Mouse (Mus musculus): ENCODE results near the gene Prom1. TPM values are rescaled to one million over a fixed set of nuclear protein-coding genes. Genes with fewer than 3 reads are reported as not detected.

The Prom1 gene
- total and polyA plus RNA-seq, 2 experiments from 2014 or later: 13.4 to 14.2 TPM

DNA sequence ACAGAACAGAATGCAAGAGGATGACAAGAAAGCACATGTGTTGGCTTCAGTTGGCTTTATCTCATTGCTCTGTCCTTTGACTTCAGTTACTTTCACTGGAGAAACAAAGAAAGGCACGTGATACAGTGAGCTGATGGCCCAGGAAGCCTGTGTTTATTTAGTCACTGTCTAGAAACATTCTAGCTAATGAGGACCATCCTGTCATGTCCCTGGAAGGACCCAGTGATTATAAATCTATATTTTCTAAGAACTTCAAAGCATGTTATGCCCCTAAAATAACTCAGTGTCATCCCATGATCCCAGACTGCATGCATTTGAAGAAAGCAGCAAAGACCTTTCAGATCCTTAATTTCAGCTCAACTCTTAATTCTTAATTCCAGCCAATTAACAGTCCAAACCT is 60.1 kb downstream of the Prom1 start:
- WGBS: 70% methylated on average over 1 of the region's 1 CpGs
- H3K27ac ChIP-seq (ENCODE audit: low read depth, low read length): no peak overlapping the region
- no peak overlapping the region for H3K4me2 ChIP-seq (ENCODE audit: low read depth, low read length, poor library complexity, severe bottlenecking)
- no peak for ATAC-seq (ENCODE audit: low FRiP score)
- H3K27me3 ChIP-seq (ENCODE audit: insufficient read depth, low read length): no peaks in the 10 kb centered on the region
- H3K36me3 ChIP-seq (ENCODE audit: insufficient read depth, low read length): no peaks in the 10 kb centered on the region; the same call in 1 of the 2 replicates
- no peak overlapping the region for H3K9ac ChIP-seq (replicated peaks; ENCODE audit: low read length, poor library complexity, severe bottlenecking)
- H3K4me3 ChIP-seq (ENCODE audit: low read depth, low read length): no peak overlapping the region
- no peak for DNase-seq (ENCODE audit: low spot score)
- H3K4me1 ChIP-seq (ENCODE audit: insufficient read depth, low read length): no peaks in the 10 kb centered on the region
- no peaks in the 10 kb centered on the region for H3K9me3 ChIP-seq (ENCODE audit: low read length)
- no peak for TF ChIP-seq CTCF (IDR thresholded peaks at IDR 0.05)

DNA sequence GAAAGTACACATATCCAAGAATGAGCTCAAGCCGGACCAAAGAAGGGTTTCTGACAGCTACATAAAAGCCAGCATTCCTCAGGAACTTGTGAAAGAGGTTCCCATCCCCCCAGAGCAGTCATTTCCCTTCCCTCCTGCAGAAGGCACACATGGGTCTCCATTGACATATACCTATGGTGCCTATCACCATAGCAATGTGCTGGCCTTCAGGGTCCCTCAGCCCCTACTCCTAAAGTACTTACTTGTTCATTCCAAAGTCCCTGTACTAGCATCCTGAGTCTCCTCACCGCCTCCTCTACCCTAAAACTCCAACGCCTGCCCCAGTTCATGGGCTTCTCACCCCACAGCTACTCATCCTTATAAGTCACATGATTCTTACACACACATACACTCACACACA is 60.8 kb downstream of the Prom1 start:
- no peaks in the 10 kb centered on the region; the same call in 1 of the 2 replicates for H3K36me3 ChIP-seq (ENCODE audit: insufficient read depth, low read length)
- no peak overlapping the region for H3K4me3 ChIP-seq (ENCODE audit: low read depth, low read length)
- no peaks in the 10 kb centered on the region for H3K9me3 ChIP-seq (ENCODE audit: low read length)
- no peak overlapping the region for H3K4me2 ChIP-seq (ENCODE audit: low read depth, low read length, poor library complexity, severe bottlenecking)
- no peak overlapping the region for H3K27ac ChIP-seq (ENCODE audit: low read depth, low read length)
- 73% methylated on average over 3 of the region's 3 CpGs for WGBS
- DNase-seq (ENCODE audit: low spot score) (no peak), ATAC-seq (ENCODE audit: low FRiP score) (no peak)
- no peaks in the 10 kb centered on the region for H3K27me3 ChIP-seq (ENCODE audit: insufficient read depth, low read length)
- no peak for TF ChIP-seq CTCF (IDR thresholded peaks at IDR 0.05)
- H3K4me1 ChIP-seq (ENCODE audit: insufficient read depth, low read length): no peaks in the 10 kb centered on the region
- no peak overlapping the region for H3K9ac ChIP-seq (replicated peaks; ENCODE audit: low read length, poor library complexity, severe bottlenecking)

- H3K9ac ChIP-seq (replicated peaks; ENCODE audit: low read length, poor library complexity, severe bottlenecking): no peak overlapping the region
- H3K4me3 ChIP-seq (ENCODE audit: low read depth, low read length): no peak overlapping the region
- no peak overlapping the region for H3K4me2 ChIP-seq (ENCODE audit: low read depth, low read length, poor library complexity, severe bottlenecking)
- H3K36me3 ChIP-seq (ENCODE audit: insufficient read depth, low read length): no peaks in the 10 kb centered on the region
- ATAC-seq (ENCODE audit: low FRiP score): no peak
- WGBS: 97% methylated on average over 9 of the region's 9 CpGs
- H3K27me3 ChIP-seq (ENCODE audit: insufficient read depth, low read length): no peaks in the 10 kb centered on the region
- DNase-seq (ENCODE audit: low spot score): no peak
- H3K27ac ChIP-seq (ENCODE audit: low read depth, low read length): no peak overlapping the region
- no peak for TF ChIP-seq CTCF (IDR thresholded peaks at IDR 0.05)
- H3K4me1 ChIP-seq (ENCODE audit: insufficient read depth, low read length): no peaks in the 10 kb centered on the region
- H3K9me3 ChIP-seq (ENCODE audit: low read length): no peaks in the 10 kb centered on the region
These were observed 103.4 kb downstream of the Prom1 start for GRCm38 (mm10) chr5:43998295-43998989.

DNA sequence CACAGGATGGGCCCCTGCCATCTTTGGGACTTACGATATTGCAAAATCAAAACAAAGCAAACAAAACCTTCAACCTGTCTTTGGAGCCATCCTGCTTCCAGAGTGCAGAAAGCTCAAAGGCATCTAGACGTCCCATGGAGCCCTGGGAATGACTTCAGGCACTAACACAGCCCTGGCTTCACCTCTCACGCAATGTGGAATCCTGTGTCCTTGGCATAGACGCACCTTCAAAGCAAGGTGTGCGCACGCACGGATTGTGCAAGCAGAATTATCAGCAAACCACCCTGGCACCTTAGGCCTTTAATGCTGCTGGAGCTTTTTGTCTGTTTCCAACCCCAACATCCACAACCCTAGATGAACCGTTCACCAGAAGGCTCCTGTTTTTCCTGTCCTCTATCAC is 104.2 kb downstream of the Prom1 start:
- H3K4me1 ChIP-seq (ENCODE audit: insufficient read depth, low read length): no peaks in the 10 kb centered on the region
- no peaks in the 10 kb centered on the region for H3K36me3 ChIP-seq (ENCODE audit: insufficient read depth, low read length)
- H3K27ac ChIP-seq (ENCODE audit: low read depth, low read length): no peak overlapping the region
- no peak for TF ChIP-seq CTCF (IDR thresholded peaks at IDR 0.05)
- no peak overlapping the region for H3K4me2 ChIP-seq (ENCODE audit: low read depth, low read length, poor library complexity, severe bottlenecking)
- no peak overlapping the region for H3K4me3 ChIP-seq (ENCODE audit: low read depth, low read length)
- DNase-seq (ENCODE audit: low spot score) (no peak), ATAC-seq (ENCODE audit: low FRiP score) (no peak)
- 93% methylated on average over 8 of the region's 8 CpGs for WGBS
- no peaks in the 10 kb centered on the region for H3K27me3 ChIP-seq (ENCODE audit: insufficient read depth, low read length)
- H3K9ac ChIP-seq (replicated peaks; ENCODE audit: low read length, poor library complexity, severe bottlenecking): no peak overlapping the region
- H3K9me3 ChIP-seq (ENCODE audit: low read length): no peaks in the 10 kb centered on the region

DNA sequence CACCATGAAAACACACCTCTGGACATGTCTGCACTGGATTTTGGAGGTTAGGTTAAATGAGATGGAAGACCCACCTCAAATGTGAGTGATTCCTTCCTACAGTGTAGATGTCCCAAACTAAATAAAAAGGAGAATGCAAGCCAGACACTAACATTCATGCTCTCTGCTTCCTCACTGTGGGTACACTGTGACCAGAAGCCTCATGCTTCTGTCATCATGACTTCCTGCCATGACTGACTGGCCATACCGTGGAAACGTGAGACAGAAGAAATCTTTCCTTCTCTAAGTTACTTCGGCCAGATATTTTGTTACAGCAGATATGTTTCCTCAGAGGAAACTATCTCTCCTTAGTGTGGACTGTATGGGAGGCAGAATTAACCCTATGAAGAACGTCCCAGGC is 105.7 kb downstream of the Prom1 start:
- Histone ChIP-seq H3K9me3 (ENCODE audit: low read length) (no peaks in the 10 kb centered on the region), H3K9ac (replicated peaks; ENCODE audit: low read length, poor library complexity, severe bottlenecking) (no peak overlapping the region), H3K4me3 (ENCODE audit: low read depth, low read length) (no peak overlapping the region), H3K4me2 (ENCODE audit: low read depth, low read length, poor library complexity, severe bottlenecking) (no peak overlapping the region), H3K27ac (ENCODE audit: low read depth, low read length) (no peak overlapping the region), H3K36me3 (ENCODE audit: insufficient read depth, low read length) (no peaks in the 10 kb centered on the region), H3K27me3 (ENCODE audit: insufficient read depth, low read length) (no peaks in the 10 kb centered on the region), H3K4me1 (ENCODE audit: insufficient read depth, low read length) (no peaks in the 10 kb centered on the region)
- no peak for TF ChIP-seq CTCF (IDR thresholded peaks at IDR 0.05)
- WGBS: 89% methylated on average over 4 of the region's 4 CpGs
- no peak for DNase-seq (ENCODE audit: low spot score)
- no peak for ATAC-seq (ENCODE audit: low FRiP score)

DNA sequence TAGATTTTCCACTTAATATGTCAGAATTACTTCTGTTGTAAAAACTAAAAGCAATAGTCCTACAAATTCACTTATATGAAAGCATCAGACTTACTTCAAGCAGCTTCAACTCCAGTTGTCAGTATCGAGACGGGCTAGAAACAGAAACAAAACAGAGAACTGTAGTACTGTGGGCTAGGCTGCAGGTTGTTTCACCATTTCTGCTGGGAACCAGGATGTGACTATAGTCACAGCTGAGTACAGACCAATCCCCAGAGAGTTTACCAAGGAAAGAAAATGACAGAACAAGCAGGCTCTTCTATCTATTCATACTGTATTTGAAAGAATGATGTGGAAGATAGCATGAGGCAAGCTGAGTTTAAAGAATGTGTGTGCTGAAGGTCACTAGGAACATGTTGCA is 106.9 kb downstream of the Prom1 start:
- Histone ChIP-seq H3K9me3 (ENCODE audit: low read length) (no peaks in the 10 kb centered on the region), H3K4me3 (ENCODE audit: low read depth, low read length) (no peak overlapping the region), H3K9ac (replicated peaks; ENCODE audit: low read length, poor library complexity, severe bottlenecking) (no peak overlapping the region), H3K36me3 (ENCODE audit: insufficient read depth, low read length) (no peaks in the 10 kb centered on the region), H3K27ac (ENCODE audit: low read depth, low read length) (no peak overlapping the region), H3K4me2 (ENCODE audit: low read depth, low read length, poor library complexity, severe bottlenecking) (no peak overlapping the region), H3K27me3 (ENCODE audit: insufficient read depth, low read length) (no peaks in the 10 kb centered on the region), H3K4me1 (ENCODE audit: insufficient read depth, low read length) (no peaks in the 10 kb centered on the region)
- no peak for ATAC-seq (ENCODE audit: low FRiP score)
- no peak for TF ChIP-seq CTCF (IDR thresholded peaks at IDR 0.05)
- WGBS: 81% methylated on average over 2 of the region's 2 CpGs
- DNase-seq (ENCODE audit: low spot score): no peak

Measured in midbrain, postnatal 0 days (tissue).